Mouse (Mus musculus) heart, adult 2 months (tissue): Measurements from ENCODE around the gene Gm13084. TPM values are rescaled to one million over a fixed set of nuclear protein-coding genes. Genes with fewer than 3 reads are reported as not detected.
"Not testable (repeated sequence)": the region's sequence is repeated elsewhere in the genome, so short reads cannot be mapped to it uniquely, and the experiment has no call there.

Source experiments
- DNase-seq, 2 experiments: peaks; one replicate each; pipeline ENCODE4 v3.0.0; 2021
- H3K27ac ChIP-seq: fragments of 200-600 bp; 2 replicates; pipeline ENCODE4 v1.8.1; 2022
- H3K27me3 ChIP-seq: fragments of 200-500 bp; 2 replicates; pipeline ENCODE4 v1.6.1; 2012; ENCODE audit warnings: mild to moderate bottlenecking, low read length, inconsistent platforms, mixed read lengths; ENCODE audit not compliant: control insufficient read depth, insufficient read depth
- H3K36me3 ChIP-seq: fragments of 200-500 bp; 2 replicates; pipeline ENCODE4 v1.6.1; 2012; ENCODE audit warnings: low read length, inconsistent platforms; ENCODE audit not compliant: control insufficient read depth, insufficient read depth
- H3K4me1 ChIP-seq: fragments of 200-500 bp; 2 replicates; pipeline ENCODE4 v1.6.1; 2011; ENCODE audit warnings: low read length; ENCODE audit not compliant: control insufficient read depth, insufficient read depth
- H3K4me3 ChIP-seq: fragments of 200-600 bp; 2 replicates; pipeline ENCODE4 v1.8.1; 2022
- H3K79me2 ChIP-seq: fragments of 200-500 bp; replicated peaks from 2 replicates; pipeline ENCODE4 v1.6.1; 2012; ENCODE audit warnings: mild to moderate bottlenecking, inconsistent platforms, low read length, moderate library complexity, mixed read lengths; ENCODE audit not compliant: control insufficient read depth, insufficient read depth
- H3K9ac ChIP-seq: fragments of 200-500 bp; 2 replicates; pipeline ENCODE4 v1.6.1; 2012; ENCODE audit warnings: low read depth, mild to moderate bottlenecking, control low read depth, inconsistent platforms, low read length, mixed read lengths
- CTCF ChIP-seq: fragments of 200-600 bp; IDR thresholded peaks from 2 replicates; pipeline ENCODE4 v1.8.1; 2022; ENCODE audit warnings: antibody characterized with exemption, mild to moderate bottlenecking, moderate library complexity
- EP300 ChIP-seq: fragments of 200-500 bp; IDR thresholded peaks from 2 replicates; pipeline ENCODE4 v1.6.1; 2011; ENCODE audit warnings: low read depth, low read length, control low read depth; ENCODE audit not compliant: insufficient read depth
- POLR2A ChIP-seq: fragments of 200-500 bp; IDR thresholded peaks from 2 replicates; pipeline ENCODE4 v1.6.1; 2011; ENCODE audit warnings: mild to moderate bottlenecking, low read depth, low read length, control low read depth; ENCODE audit not compliant: insufficient read depth
- WGBS: fragments of 180-500 bp; shearing (Covaris S2); methylation state at CpG from one replicate; pipeline ENCODE4 v1.1.7; 2018; 5-methylcytosine and 5-hydroxymethylcytosine counted together
- intact Hi-C: fragments of 180-260 bp; cut with DNase I; formaldehyde crosslinking; loops from one replicate; pipeline ENCODE4 v1.15.1; 2025
- long read RNA-seq: library from polyadenylated mRNA; stranded (forward); transcript quantifications from one replicate; pipeline ENCODE4 v2.0.0, GENCODE M21; 2021
- polyA plus RNA-seq: library from polyadenylated mRNA; depleted of rRNA; stranded (reverse); fragments of >200 nt; gene quantifications from 2 replicates; pipeline ENCODE4 v1.2.3, GENCODE M21; 2012; rRNA removed
- total RNA-seq, 2 experiments: library from RNA; stranded (reverse); gene quantifications; 2 replicates each; pipeline ENCODE4 v1.2.3; 2021

The Gm13084 gene
- total RNA-seq (not detected), polyA plus RNA-seq (not detected in 2 replicates)
- long read RNA-seq = 0 reads

- Histone ChIP-seq H3K27me3 (no peaks in the 10 kb centered on the region), H3K9ac (no peak within 1 kb of the TSS), H3K4me3 (no peak within 1 kb of the TSS), H3K36me3 (no peaks in the 10 kb centered on the region), H3K4me1 (no peaks in the 10 kb centered on the region), H3K27ac (no peak within 1 kb of the TSS), H3K79me2 (no peaks in the 10 kb centered on the region)
- 57% methylated on average over 2 of the region's 2 CpGs for WGBS
- TF ChIP-seq CTCF = no peak
- no peak for TF ChIP-seq EP300
- no peak for TF ChIP-seq POLR2A
- no peak for DNase-seq
- intact Hi-C loops = loop anchor here (10.0 kb wide), 1 partner anchor 379 kb away; the partner anchor contains the start of gene Oog2
These were observed at the start of gene Gm13084 for GRCm38 (mm10) chr4:143815993-143816392. Gm13084 (minus strand) TSS chr4:143816093.

GRCm38 (mm10) chr4:143846197-143846596 lies 30.3 kb upstream of the Gm13084 start, which contains the start of gene Gm13103:
Gm13103 (plus strand) TSS chr4:143846497.
- H3K79me2 ChIP-seq, H3K27ac ChIP-seq, intact Hi-C loops, DNase-seq, H3K27me3 ChIP-seq, H3K36me3 ChIP-seq, H3K4me3 ChIP-seq, H3K4me1 ChIP-seq, H3K9ac ChIP-seq: not testable (repeated sequence)

- 83% methylated on average over 3 of the region's 3 CpGs for WGBS
- intact Hi-C loops, H3K36me3 ChIP-seq, DNase-seq, H3K79me2 ChIP-seq, H3K4me1 ChIP-seq, H3K27ac ChIP-seq, H3K4me3 ChIP-seq, H3K27me3 ChIP-seq, H3K9ac ChIP-seq: not testable (repeated sequence)
These were observed 26.8 kb downstream of the Gm13084 start, which contains the start of gene Gm13023 for GRCm38 (mm10) chr4:143789052-143789451. Gm13023 (plus strand) TSS chr4:143789352.

Other genes starting within 250 kb of the Gm13084 start
- gene Gm13083, start 201.1 kb downstream of the Gm13084 start, total RNA-seq = not detected
- not detected in 2 replicates for gene Gm13083, start 201.1 kb downstream of the Gm13084 start, polyA plus RNA-seq
- not detected for gene Gm13088, start 158.8 kb downstream of the Gm13084 start, total RNA-seq
- not detected in 2 replicates for gene Gm13088, start 158.8 kb downstream of the Gm13084 start, polyA plus RNA-seq
- gene Gm13089, start 113.4 kb downstream of the Gm13084 start, total RNA-seq = not detected
- gene Gm13089, start 113.4 kb downstream of the Gm13084 start, polyA plus RNA-seq = not detected in 2 replicates
- not detected for gene Gm13078, start 96.6 kb downstream of the Gm13084 start, total RNA-seq
- not detected in 2 replicates for gene Gm13078, start 96.6 kb downstream of the Gm13084 start, polyA plus RNA-seq
- gene Gm13023, start 26.7 kb downstream of the Gm13084 start, total RNA-seq = not detected
- gene Gm13023, start 26.7 kb downstream of the Gm13084 start, polyA plus RNA-seq = not detected in 2 replicates
- not detected for gene Gm13103, start 30.4 kb upstream of the Gm13084 start, total RNA-seq
- not detected in 2 replicates for gene Gm13103, start 30.4 kb upstream of the Gm13084 start, polyA plus RNA-seq
- not detected for gene Pramef6, start 84.3 kb upstream of the Gm13084 start, total RNA-seq
- not detected in 2 replicates for gene Pramef6, start 84.3 kb upstream of the Gm13084 start, polyA plus RNA-seq
- gene Pramef25, start 134.9 kb upstream of the Gm13084 start, total RNA-seq = not detected
- gene Pramef25, start 134.9 kb upstream of the Gm13084 start, polyA plus RNA-seq = not detected in 2 replicates
- gene Gm13101, start 150.9 kb upstream of the Gm13084 start, total RNA-seq = not detected
- gene Gm13101, start 150.9 kb upstream of the Gm13084 start, polyA plus RNA-seq = not detected in 2 replicates
- not detected for gene Pramef17, start 178.3 kb upstream of the Gm13084 start, total RNA-seq
- gene Pramef17, start 178.3 kb upstream of the Gm13084 start, polyA plus RNA-seq = not detected in 2 replicates
- gene Pramel4, start 243.0 kb upstream of the Gm13084 start, total RNA-seq = not detected
- gene Pramel4, start 243.0 kb upstream of the Gm13084 start, polyA plus RNA-seq = not detected in 2 replicates